Mouse (Mus musculus) frontal cortex, postnatal 36 days (tissue): ENCODE results near the gene Becn1.
A peak's percentile ranks its signal among the peaks of the same experiment; 100 is the strongest.
"Not testable (repeated sequence)": the region's sequence is repeated elsewhere in the genome, so short reads cannot be mapped to it uniquely, and the experiment has no call there.

Experiments used
- DNase-seq, 2 experiments: peaks; one replicate each; pipeline ENCODE4 v3.0.0; 2022; ENCODE audit warnings: low spot score in 2 of 2

The Becn1 gene

DNA sequence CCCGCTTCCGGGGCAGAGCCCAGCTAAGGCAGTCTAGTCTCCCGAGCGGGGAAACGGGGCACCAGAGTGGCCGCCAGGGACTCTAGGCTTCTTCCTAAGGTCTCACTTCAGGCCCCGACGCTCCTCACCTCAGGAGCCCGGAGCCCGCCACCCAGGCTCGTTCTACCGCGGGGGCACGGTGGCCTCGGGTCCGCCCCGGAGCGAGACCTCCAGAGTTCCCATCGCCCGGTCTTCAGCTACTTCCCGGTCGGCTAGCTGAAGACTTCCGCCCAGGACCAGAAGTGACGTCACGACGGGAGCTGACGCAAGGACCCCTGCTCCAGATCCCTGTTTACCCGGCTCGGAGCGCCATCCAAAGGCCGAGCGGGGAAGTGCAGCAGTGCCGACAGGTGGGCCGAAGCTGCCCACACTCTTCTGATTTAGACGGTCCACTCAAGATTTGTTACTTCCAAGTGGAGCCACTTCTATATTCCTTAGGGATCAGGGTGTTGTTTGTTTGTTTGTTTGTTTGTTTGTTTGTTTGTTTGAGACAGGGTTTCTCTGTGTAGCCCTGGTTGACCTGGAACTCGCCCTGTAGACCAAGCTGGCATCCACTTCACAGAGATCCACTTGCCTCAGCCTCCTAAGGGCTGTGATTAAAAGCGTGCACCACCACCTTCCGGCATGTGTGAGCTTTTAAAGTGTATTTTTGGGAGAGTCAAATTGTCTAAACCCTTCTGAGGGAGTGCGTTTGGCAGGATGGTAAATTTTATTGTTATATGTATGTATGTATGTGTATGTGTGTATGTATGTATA lies at the start of gene Becn1:
Gene Becn1 (minus strand): TSS at position 283 of the 795 bp plus-strand sequence.
- peak; percentile 95 to 97 for DNase-seq

DNA sequence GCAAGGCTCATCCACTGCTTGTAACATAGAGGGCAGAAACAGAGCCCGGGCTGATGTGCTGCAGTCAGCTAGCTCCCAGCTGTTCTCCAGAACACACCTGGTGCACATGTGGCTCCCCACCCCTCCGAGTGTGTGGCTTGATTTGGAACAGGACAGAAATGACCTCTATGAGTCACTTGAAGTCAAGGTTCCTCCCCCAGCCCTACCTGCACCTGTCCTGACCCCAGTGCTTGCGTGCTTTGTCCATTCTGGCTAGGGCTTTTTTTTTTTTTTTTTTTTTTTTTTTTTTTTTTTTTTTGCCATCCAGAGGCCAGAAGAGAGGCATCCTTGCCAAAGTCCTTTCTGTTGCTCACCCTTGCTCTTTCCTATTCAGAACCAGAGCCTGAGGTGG lies 49.6 kb upstream of the Becn1 start:
- no peak for DNase-seq

DNA sequence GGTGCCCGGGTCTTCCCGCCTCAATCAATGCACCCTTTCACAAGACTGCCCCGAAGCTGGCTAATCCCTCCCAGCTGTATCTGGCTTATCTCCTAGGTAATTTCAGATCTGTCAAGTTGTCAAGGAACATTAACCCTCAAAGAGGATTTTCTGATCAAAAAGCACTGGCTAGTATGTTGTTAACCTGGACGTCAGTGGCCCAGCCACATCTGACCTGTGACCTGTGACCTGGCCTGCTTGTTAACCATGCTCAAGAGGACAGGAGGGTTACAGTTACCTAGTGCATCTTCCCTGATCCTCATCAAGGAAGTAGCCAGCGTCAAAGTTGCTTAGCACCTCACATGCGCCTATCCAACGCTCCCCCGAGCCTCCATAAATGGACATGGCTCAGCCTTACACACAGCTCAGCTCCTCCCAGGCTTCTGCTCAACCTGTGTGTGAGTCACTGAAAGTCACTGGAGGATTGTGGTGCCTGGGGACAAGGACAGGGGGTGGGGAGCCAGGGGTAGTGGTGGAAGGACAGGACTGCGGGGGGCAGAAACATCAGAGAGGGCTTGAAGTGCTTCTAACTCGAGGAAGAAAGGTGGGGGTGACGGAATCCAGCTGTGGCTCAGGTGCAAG lies 49.1 kb upstream of the Becn1 start:
- DNase-seq = no peak

DNA sequence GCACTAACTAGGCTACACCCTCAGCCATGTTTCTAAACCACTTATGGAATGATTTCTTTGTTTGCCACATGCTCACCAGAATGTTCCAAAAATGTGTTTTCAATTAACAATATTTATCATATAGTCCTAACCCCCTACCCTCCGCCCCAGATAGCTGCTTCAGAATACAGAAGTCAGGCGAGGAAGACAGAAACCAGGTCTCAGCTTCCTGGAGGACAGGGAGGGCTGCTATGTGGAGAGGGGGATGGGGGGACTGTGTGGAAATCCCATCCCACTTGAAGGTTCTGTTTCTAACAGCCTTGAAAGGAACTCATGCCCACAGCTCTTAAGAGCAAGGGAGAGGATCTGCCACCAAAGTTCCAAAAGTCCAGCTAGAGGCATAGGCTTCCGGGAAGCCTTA lies 47.1 kb upstream of the Becn1 start:
- no peak for DNase-seq

DNA sequence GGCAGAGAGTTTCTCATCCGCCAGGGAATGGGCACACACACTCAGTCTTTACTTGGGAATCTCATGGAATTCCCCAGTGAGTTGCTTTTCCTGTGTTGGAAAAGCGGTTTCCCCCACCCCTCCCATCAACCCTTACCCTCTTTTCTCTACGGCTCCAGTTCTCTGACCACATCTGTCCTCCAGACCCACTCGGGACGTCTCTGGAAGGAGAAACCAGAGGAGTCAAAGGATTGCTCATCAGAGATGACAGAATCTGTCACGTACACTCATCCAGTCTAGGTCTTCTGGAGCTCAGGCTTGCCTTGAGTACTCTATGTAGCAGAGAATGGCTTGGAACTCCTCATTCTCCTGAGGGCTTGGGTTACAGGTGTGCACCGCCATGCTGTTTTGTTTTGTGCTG lies 46.7 kb upstream of the Becn1 start:
- no peak for DNase-seq

DNA sequence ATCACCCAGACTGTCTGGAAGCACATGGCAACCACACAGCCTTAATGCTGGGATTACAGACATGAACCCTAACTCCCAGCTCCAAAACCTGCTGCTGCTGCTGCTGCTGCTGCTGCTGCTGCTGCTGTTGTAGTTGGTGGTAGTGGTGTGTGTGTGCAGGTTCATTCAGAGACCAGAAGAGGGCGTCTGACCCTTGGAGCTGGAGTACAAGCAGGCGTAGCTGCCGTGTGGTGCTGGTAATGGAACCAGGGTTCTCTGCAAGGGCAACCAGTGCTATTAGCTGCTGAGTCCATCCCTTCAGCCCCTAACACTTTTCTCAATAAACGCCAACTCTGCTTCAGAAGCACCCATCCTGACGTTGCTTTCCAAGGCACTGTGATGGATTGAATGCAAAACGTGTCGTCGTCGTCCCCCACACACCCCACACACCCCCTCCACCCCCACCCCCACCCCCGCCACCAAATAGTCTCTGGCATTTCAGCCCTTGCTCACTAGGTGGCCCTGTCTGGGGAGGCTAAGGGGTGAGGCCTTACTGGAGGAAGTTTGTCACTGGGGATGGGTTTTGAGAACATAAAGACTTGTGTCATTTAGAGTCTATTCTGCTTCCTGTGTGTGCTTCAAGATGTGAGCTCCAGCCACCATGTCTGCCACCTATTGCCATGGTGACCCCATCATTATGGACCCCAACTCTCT lies 45.1 kb upstream of the Becn1 start:
- DNase-seq = no peak

- no peak for DNase-seq
Measured at GRCm38 (mm10) chr11:101338123-101338760, 36.2 kb upstream of the Becn1 start.

DNA sequence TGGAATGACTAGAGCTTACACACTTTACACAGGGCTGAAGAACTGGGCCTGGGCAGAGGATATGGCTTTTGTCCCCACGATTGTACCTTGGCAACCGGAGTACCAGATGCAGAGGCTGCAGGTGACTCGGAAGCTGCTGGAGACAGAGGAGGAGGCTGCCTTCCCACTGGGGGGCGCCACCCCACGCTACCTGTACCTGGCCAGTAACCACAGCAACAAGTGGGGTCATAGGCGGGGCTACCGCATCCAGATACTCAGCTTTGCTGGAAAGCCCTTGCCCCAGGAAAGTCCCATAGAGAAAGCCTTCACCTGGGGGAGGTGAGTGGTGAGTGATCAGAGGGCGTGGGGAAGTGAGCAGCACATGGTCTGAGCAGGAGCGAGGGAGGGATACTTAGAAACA lies 33.6 kb upstream of the Becn1 start:
- DNase-seq = no peak

- no peak for DNase-seq
Measured at GRCm38 (mm10) chr11:101334516-101334915, 32.4 kb upstream of the Becn1 start.

- no peak for DNase-seq
Measured at GRCm38 (mm10) chr11:101334023-101334422, 31.9 kb upstream of the Becn1 start.

DNA sequence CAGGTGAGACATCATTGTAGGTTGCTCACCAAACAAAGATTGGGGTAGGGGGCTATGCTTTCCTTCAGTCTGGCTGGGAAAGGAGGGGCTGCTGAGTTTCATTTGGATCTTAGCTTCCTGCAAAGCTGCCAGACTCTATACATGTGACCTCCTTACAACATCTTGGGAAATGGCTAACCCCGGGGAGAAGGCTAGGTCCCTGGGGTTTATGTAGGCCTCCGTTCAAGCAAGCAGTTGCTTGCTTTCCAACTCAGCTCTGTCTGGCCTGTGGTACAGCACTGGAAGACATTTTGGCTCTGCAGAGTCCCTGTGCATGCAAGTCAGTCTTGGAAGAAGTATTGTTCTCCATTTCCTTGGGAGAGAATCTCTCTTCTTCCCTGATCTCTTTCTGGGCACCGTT lies 30.5 kb upstream of the Becn1 start:
- DNase-seq = no peak

DNA sequence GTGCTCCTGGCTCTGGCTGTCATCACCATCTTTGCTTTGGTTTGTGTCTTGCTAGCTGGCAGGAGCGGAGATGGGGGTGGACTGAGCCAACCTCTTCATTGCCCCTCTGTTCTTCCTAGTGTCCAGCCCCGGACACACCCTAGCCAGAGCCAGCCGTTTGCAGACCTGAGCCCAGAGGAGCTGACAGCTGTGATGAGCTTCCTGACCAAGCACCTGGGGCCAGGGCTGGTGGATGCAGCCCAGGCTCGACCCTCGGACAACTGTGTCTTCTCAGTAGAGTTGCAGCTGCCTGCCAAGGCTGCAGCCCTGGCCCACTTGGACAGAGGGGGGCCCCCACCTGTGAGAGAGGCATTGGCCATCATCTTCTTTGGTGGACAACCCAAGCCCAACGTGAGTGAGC lies 28.9 kb upstream of the Becn1 start:
- not testable (repeated sequence) for DNase-seq

- DNase-seq = no peak
Measured at GRCm38 (mm10) chr11:101330371-101330924, 28.4 kb upstream of the Becn1 start, which contains the start of gene Aoc3. Gene Aoc3, plus strand, starts transcription at chr11:101330605.

- DNase-seq = peak; percentile 34 to 36
Measured at GRCm38 (mm10) chr11:101328941-101329635, 27.0 kb upstream of the Becn1 start.

DNA sequence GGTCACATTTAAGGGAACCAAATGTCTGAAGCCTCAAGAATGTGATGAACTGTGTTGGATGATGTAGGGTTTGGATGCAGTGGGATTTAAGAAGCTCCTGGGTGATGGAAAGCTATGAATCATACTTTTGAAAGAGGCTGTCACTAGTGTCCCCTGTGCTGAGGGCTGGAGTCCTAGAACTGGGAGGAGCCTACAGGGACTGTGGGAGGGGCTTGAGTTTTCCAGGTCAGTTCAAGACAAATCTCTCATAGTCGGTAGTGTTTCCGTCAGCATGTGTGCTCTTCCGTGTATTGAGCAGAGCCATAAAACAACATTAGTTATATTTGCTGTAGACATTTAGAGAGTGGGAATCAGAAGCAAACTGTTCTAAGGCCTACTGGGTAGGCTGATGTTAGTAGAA lies 25.2 kb upstream of the Becn1 start:
- DNase-seq = no peak

DNA sequence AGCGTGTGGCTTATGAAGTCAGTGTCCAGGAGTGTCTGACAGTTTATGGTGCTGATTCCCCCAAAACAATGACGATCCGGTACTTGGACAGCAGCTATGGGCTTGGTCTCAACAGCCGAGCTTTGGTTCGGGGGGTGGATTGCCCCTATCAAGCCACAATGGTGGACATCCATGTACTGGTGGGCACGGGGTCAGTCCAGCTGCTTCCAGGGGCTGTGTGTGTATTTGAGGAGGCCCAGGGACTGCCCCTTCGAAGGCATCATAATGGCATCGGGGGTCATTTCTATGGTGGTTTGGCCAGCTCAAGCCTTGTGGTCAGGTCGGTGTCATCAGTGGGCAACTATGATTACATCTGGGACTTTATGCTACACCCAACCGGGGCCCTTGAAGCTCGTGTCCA lies 24.1 kb upstream of the Becn1 start:
- DNase-seq = no peak

- not testable (repeated sequence) for DNase-seq
Measured at GRCm38 (mm10) chr11:101325201-101325600, 23.1 kb upstream of the Becn1 start.

DNA sequence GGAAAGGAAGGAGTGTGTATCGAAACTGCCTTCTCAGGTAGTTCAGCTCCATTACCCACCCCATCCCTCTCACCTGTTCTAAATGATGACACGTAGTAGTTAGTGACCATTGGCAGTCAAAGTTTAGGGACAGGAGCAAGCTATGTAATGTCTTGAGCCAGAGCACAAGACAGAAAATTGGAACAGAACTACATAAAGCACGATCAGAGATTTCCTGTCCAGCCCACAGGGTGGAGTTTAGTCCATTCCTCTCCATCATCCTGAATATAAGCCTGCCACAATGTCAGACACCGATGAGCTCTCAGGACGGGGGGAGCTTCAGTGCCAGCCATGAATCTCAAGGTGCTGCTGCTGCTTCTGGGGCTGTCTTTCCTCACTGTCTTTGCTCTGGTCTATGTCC lies 22.7 kb upstream of the Becn1 start, which contains the start of gene Aoc2:
Gene Aoc2 (plus strand): TSS at position 301 of the 400 bp plus-strand sequence.
- DNase-seq = no peak

DNA sequence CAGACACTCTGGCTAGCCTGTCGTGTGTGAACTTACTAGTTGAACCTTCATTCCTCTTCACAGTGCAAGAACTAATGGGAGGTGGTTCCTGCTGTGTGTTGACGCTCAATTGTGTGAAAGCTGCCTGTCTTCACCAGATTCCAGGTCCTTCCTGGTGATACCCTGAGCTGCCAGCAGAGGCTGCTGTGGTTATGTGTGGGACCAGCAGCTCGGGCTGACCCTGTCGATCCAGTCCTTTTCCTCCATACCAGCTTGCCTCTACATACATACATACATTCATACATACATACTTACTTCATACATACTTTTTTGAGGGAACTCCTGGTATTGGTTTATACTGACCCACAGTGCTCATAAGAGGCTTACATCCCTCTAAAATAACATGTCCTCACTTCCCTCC lies 21.5 kb upstream of the Becn1 start:
- DNase-seq = peak; percentile 55 to 77

DNA sequence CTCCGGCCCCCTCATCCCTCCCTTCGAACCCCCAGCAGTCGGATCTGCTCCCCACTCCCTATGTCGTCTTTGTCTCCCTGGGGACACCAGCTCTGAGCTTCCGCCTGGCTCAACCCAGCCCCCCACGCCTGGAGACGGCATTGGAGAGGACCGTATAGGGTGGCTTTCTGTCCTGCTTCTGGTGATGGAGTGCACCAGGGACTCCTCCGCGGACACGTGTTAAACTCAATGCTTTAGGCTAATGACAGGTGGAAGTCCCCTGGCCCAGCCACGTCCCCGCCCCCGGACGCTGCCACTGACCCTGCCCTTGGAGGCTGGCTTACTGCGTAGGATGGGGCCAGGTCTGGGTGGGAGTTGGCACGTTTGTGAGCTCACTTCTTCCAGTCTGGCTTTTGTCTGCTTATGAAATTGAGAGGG lies 14.4 kb upstream of the Becn1 start:
- no peak for DNase-seq
